Mouse (Mus musculus) liver, adult 2 months (tissue): ENCODE data around the gene Kdm1b.

Experiments used
- CTCF ChIP-seq: fragments of 200-500 bp; IDR thresholded peaks from 2 replicates; pipeline ENCODE4 v1.5.1; 2011; ENCODE audit warnings: low read depth, low read length, control low read depth
- POLR2A ChIP-seq: fragments of 200-500 bp; IDR thresholded peaks from 2 replicates; pipeline ENCODE4 v1.6.1; 2011; ENCODE audit warnings: low read length, control low read depth; ENCODE audit not compliant: insufficient read depth; ENCODE audit errors: extremely low read depth

GRCm38 (mm10) chr13:47037946-47038345, 5.4 kb upstream of the Kdm1b start:
- TF ChIP-seq CTCF: no peak
- no peak for TF ChIP-seq POLR2A
